Mouse (Mus musculus) erythroblast, embryonic 14.5 days (primary cell): ENCODE results near the gene Art4. TPM values are rescaled to one million over a fixed set of nuclear protein-coding genes. Genes with fewer than 3 reads are reported as not detected.

Experiments used
- H3K27me3 ChIP-seq: 2 replicates; pipeline ENCODE4 v1.6.1; 2012; ENCODE audit warnings: inconsistent platforms; ENCODE audit not compliant: control insufficient read depth
- H3K36me3 ChIP-seq: 2 replicates; pipeline ENCODE4 v1.6.1; 2012; ENCODE audit warnings: mild to moderate bottlenecking, inconsistent platforms; ENCODE audit not compliant: control insufficient read depth
- H3K4me1 ChIP-seq: 2 replicates; pipeline ENCODE4 v1.6.1; 2012; ENCODE audit warnings: inconsistent platforms; ENCODE audit not compliant: control insufficient read depth
- H3K4me3 ChIP-seq: replicated peaks from 2 replicates; pipeline ENCODE3; 2012; ENCODE audit warnings: moderate library complexity, mild to moderate bottlenecking, inconsistent platforms
- H3K9me3 ChIP-seq: 2 replicates; pipeline ENCODE4 v1.6.1; 2012; ENCODE audit warnings: low read length, inconsistent platforms, mixed read lengths; ENCODE audit not compliant: control insufficient read depth
- GATA1 ChIP-seq: IDR thresholded peaks from 2 replicates; pipeline ENCODE4 v1.6.1; 2012; ENCODE audit warnings: low read length, inconsistent platforms, mixed read lengths
- TAL1 ChIP-seq: IDR thresholded peaks from 3 replicates; pipeline ENCODE4 v1.6.1; 2012; ENCODE audit warnings: low read length, inconsistent platforms, mixed read lengths
- polyA plus RNA-seq: library from polyadenylated mRNA; stranded (reverse); fragments of >175 nt; gene quantifications from 2 replicates; pipeline ENCODE4 v1.2.3, GENCODE M21; 2012

Gene Art4
- polyA plus RNA-seq, 1 experiment: 2.1 TPM

DNA sequence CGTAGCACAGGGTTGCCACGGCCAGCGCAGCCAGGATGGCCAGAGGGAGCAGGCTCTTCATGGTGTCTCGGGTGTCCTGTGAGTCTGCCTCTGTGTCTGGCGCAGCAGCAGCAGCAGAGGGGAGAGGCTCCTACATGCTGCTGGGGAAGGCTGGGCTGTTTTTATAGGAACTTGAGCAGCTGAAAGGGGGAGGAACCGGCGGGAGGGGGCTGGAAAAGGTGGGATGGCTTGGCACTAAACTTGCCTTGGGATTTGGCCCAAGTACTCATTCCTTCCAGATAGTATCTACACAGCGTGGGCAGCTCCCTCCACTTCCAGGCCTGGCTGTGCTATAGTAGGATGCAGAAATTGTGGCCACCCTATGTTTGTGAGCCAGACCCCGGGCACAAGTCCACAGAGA lies 18.1 kb upstream of the Art4 start, which contains the start of gene Mgp:
TSS of gene Mgp (minus strand) at position 154 of the 400 bp plus-strand sequence.
- H3K9me3 ChIP-seq: no peaks in the 10 kb centered on the region
- no peaks in the 10 kb centered on the region for H3K27me3 ChIP-seq
- no peaks in the 10 kb centered on the region for H3K36me3 ChIP-seq
- TF ChIP-seq TAL1 (no peak), GATA1 (no peak)
- H3K4me3 ChIP-seq: no peak within 1 kb of the TSS
- H3K4me1 ChIP-seq: no peaks in the 10 kb centered on the region

GRCm38 (mm10) chr6:136874599-136874998 lies 17.1 kb upstream of the Art4 start:
- TF ChIP-seq GATA1 (no peak), TAL1 (no peak)
- no peaks in the 10 kb centered on the region for H3K9me3 ChIP-seq
- H3K4me1 ChIP-seq: no peaks in the 10 kb centered on the region
- no peaks in the 10 kb centered on the region for H3K27me3 ChIP-seq
- H3K36me3 ChIP-seq: no peaks in the 10 kb centered on the region
- H3K4me3 ChIP-seq: no peak overlapping the region

DNA sequence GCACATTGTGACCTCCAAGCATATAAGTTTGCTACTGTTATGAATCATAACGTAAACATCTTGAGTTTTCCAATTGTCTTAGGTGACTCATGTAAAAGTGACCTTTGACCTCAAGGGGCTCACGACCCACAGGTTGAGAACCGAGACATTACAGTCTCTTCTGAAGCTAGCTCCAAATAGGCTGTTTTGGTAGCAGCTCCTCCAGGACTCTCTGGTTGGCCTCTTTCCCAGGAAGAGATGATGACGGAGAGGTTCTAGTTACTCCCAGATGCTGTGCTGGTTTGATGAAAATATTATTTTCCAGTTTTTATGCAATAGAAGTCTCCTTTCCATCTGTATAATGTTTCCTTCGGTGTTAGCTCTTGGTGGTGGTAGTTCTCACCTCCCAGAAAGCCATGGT lies 11.4 kb upstream of the Art4 start:
- Histone ChIP-seq H3K4me3 (no peak overlapping the region), H3K9me3 (no peaks in the 10 kb centered on the region), H3K27me3 (no peaks in the 10 kb centered on the region), H3K4me1 (no peaks in the 10 kb centered on the region), H3K36me3 (no peaks in the 10 kb centered on the region)
- TF ChIP-seq TAL1 (no peak), GATA1 (no peak)

DNA sequence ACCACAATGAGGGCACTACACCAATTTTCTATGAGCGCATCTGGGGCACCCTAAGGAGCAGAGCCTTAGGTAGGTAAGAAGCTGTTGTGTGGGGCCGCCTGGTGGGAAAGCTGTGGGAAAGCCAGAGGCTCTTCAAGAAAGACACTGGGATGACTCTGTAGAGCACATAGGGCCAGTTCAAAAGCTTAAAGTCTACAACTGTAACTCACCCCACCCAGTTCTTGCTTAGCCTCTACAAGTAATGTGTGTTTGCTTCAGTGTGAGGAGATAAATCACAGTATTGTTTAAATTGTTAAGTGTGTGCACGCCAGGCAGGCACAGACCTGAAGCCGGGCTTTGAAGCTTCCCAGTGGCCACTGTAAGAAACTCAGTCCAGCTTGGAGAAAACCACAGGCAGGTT lies 8.6 kb upstream of the Art4 start:
- Histone ChIP-seq H3K9me3 (no peaks in the 10 kb centered on the region), H3K4me1 (peaks cover 2% of the 10 kb centered on the region), H3K4me3 (no peak overlapping the region), H3K27me3 (no peaks in the 10 kb centered on the region), H3K36me3 (no peaks in the 10 kb centered on the region)
- TF ChIP-seq TAL1: no peak
- TF ChIP-seq GATA1: no peak

DNA sequence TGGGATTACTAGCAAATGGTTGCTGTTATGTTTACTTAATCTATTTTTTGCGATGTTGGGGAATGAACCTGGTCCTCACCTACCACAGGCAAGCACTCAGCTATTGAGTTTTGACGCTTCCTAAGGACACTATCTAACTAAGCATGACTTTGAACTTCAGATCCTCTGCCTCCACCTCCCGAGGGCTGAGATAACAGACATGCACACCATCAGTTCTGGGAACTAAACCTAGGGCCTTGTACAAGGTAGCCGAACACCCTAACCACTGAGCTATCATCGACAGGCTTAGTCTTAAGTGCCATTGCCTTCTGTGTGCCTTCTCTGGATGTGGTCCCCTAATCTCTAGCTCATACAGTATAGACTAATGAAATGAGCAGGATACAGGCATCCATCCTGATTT lies 7.8 kb upstream of the Art4 start:
- Histone ChIP-seq H3K9me3 (no peaks in the 10 kb centered on the region), H3K4me3 (no peak overlapping the region), H3K4me1 (peaks cover 10% of the 10 kb centered on the region), H3K36me3 (no peaks in the 10 kb centered on the region), H3K27me3 (no peaks in the 10 kb centered on the region)
- TF ChIP-seq TAL1 (no peak), GATA1 (no peak)

DNA sequence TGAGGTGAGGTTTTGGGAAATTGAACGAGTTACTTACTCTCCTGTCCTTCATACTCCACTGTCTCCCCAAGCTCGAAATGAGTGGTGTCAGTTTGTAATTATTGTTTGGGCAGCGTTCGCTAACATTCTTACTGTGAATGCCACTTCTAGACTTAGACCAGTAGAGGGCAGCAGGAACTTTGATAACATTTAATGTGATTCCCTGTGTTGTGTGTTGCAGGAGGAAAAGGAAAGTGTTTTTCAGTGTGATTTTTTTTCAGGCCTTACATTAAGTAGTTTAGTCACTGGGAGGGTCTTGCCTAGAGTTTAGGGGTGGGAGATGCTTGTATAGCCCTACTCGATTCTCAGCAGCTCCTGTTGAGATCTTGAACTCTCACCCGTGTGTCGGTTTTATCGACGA lies 3.5 kb upstream of the Art4 start:
- H3K4me3 ChIP-seq: no peak overlapping the region
- H3K9me3 ChIP-seq: no peaks in the 10 kb centered on the region
- H3K4me1 ChIP-seq: peaks cover 40% of the 10 kb centered on the region
- H3K27me3 ChIP-seq: no peaks in the 10 kb centered on the region
- peaks cover 3% of the 10 kb centered on the region for H3K36me3 ChIP-seq
- TF ChIP-seq TAL1 (no peak), GATA1 (no peak)

GRCm38 (mm10) chr6:136858420-136858819 lies 887 bp upstream of the Art4 start:
- no peaks in the 10 kb centered on the region for H3K9me3 ChIP-seq
- peaks cover 64% of the 10 kb centered on the region for H3K4me1 ChIP-seq
- H3K27me3 ChIP-seq: no peaks in the 10 kb centered on the region
- H3K4me3 ChIP-seq: peak overlapping the region; percentile 70
- TF ChIP-seq TAL1 (no peak), GATA1 (no peak)
- peaks cover 29% of the 10 kb centered on the region for H3K36me3 ChIP-seq

- peaks cover 68% of the 10 kb centered on the region for H3K4me1 ChIP-seq
- H3K9me3 ChIP-seq: no peaks in the 10 kb centered on the region
- TF ChIP-seq GATA1 (no peak), TAL1 (no peak)
- H3K4me3 ChIP-seq: peak overlapping the region; percentile 70
- peaks cover 35% of the 10 kb centered on the region for H3K36me3 ChIP-seq
- H3K27me3 ChIP-seq: no peaks in the 10 kb centered on the region
These were observed 334 bp upstream of the Art4 start for GRCm38 (mm10) chr6:136857873-136858260.

- H3K36me3 ChIP-seq: peaks cover 48% of the 10 kb centered on the region
- peak overlapping the region; percentile 70 for H3K4me3 ChIP-seq
- no peaks in the 10 kb centered on the region for H3K27me3 ChIP-seq
- H3K4me1 ChIP-seq: peaks cover 74% of the 10 kb centered on the region
- TF ChIP-seq TAL1 (no peak), GATA1 (no peak)
- no peaks in the 10 kb centered on the region for H3K9me3 ChIP-seq
These were observed 1.4 kb downstream of the Art4 start for GRCm38 (mm10) chr6:136856071-136856636.

DNA sequence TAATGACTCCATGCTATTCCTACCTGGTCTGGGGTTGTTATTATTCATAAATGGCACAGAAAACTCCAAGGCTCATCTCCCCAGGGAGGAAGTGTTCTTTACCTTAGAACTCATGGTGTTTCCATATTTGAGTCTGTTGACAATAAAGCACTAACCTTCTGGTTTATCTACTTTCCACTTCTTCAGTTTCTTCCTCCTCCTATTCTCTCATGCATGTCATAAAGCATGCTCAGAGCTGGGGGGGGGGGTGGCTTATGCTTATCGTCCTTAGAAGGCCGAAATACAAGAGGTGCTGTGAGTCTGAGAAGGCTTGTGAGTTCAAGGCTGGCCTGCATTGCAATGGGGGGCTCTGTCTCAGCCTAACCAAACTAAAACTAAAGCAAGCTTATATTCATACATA lies 2.4 kb downstream of the Art4 start:
- Histone ChIP-seq H3K9me3 (no peaks in the 10 kb centered on the region), H3K4me3 (peak overlapping the region; percentile 70), H3K4me1 (peaks cover 67% of the 10 kb centered on the region), H3K27me3 (no peaks in the 10 kb centered on the region), H3K36me3 (peaks cover 56% of the 10 kb centered on the region)
- no peak for TF ChIP-seq TAL1
